Mouse (Mus musculus) forelimb bud, embryonic 11.5 days (tissue): Measurements from ENCODE around the gene Lyrm4.

Source experiments
- DNase-seq: peaks from one replicate; pipeline ENCODE4 v3.0.0-alpha.2; 2012; ENCODE audit warnings: low read depth, low spot score

The Lyrm4 gene

DNA sequence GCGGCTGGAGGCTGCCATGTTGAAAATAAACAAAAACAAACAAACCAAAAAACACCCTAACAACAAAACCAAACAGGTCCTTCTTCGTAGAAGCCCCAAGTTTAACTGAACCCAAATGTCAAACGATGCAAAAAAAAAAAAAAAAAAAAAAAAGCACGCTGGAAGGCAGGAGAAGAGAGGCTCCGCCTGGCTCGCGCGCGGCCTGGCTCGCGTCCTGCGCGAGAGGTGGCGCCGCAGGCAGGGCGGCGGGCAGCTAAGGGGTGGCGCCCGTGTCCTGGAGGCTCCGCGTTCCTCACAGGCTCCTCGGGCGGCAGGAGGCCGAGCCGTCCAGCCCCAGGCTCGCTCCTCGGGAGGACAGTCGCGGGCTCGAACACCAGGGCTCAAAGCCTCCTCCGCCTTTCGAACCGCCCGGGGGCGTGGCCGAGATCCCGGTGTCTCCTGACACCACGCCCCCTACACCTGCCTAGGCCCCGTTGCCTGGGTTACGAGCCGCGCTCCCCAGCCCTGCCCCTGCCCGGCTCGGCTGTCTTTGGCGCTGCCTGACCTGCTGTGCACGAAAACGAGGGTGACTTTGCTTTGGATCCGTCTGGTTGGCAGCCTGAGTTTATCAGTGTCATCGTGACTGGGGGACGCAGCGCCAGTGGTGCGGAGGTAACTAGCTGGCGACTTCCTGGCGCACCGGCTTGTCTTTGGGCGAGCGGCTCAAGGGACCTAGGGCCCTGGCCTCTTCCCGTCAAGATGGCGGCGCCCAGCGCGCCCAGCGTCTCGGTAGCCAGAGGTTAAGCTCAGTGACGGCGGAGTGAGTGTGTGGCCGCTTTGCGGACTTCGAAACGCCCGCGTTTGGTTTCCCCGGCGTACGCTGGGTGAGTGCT is at the start of gene Lyrm4, which contains the start of gene Fars2:
Lyrm4 (minus strand) TSS at position 384 of the 872 bp plus-strand sequence.
Fars2 (plus strand) TSS at position 270 of the 872 bp plus-strand sequence.
- peak; percentile 90 for DNase-seq

DNA sequence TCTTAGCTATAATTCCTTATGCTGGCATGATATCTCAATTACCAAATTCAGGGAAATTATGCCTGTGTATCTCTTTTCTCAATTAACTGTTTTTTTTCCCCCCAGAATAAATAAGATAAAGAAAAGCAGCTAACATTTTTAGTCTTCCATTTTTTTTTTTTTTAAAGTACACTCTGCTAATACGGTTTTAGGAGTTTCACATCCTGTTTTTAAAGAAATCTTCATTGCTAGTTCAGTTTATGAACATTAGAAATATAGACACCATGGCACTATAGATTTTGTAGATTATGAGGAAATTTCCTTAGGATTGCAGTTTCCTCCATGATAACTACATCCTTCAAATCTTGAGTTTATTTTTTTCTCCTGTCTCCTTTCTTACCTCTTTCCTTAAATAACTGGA is 46.6 kb upstream of the Lyrm4 start:
- DNase-seq = no peak

DNA sequence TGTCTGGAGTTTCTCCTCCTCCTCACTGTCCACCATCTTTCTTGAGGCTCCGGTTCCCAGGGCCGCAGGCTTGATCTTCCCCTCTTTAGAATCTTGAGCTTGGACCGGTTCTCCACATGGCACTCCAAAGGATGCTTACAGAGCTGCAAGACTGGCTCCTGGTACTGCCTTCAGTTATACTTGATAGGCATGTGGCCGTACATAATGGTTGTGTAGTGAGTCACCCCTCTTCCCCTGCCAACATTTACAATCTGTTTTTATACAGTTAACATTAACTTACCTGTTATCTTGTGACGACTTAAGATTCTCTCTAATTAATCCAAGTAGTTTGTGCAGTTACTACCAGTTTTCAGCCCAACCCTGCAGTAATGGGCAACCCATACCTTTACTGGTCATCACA is 46.1 kb upstream of the Lyrm4 start:
- no peak for DNase-seq

- DNase-seq = no peak
Measured at GRCm38 (mm10) chr13:36156340-36156931, 39.1 kb upstream of the Lyrm4 start.

DNA sequence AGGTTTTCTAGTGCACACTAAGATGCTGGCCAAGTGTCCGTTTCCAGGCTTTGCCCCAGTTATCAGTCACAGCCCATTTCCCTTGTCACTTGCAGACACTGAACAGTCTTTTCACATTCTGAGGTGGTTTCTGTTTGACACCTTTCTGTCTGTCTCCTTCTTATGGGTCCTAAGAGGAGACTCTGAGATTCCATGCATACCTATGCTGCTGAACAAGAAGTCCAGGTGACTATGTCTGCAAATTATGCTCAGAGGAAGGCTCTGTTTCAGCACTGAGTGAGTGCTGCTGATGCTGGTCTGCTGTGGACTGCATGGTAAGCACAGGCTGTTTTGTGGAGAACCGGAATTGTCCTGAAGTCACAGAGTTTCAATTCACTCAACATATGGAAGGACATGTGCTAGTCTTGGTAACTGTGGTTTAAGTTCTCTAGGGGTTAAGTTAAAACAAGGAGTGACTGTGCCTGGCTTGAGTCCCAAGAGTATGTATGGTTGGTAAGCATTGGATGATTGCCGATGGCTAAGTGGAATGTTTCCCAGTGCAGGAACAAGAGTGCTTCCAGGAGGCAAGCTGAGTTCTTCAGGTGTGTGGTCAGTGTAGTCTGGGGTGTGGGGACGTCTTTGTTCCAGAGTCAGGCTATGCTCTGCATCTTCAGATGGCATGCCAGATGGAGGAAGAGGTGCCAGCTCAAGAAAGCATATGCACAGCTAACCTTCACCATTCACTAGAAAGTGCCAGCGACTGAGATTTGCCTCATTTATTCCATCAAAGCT is 35.6 kb upstream of the Lyrm4 start:
- DNase-seq = no peak

- no peak for DNase-seq
Measured at GRCm38 (mm10) chr13:36150272-36150671, 32.9 kb upstream of the Lyrm4 start.

- no peak for DNase-seq
Measured at GRCm38 (mm10) chr13:36149175-36149939, 32.0 kb upstream of the Lyrm4 start.

DNA sequence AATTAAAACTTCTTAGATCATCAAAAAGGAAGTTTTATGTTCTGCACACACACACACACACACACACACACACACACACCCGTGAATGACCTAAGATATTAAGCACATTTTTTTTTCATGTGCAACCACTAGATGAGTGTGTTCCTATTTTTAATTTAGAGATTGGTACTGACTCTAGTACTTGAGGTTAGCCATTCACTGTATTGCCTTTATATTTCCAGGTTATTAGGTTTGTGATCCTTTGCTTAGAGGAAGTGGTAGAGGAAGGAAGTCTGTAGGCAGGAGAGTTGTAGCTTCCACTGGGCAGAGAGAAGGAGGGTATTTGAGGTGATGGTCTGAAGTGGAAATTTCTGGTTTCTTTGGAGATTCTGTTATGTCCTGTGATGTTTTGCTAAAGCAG is 28.3 kb upstream of the Lyrm4 start:
- no peak for DNase-seq

- DNase-seq = no peak
Measured at GRCm38 (mm10) chr13:36140247-36141016, 23.1 kb upstream of the Lyrm4 start.

GRCm38 (mm10) chr13:36139703-36140102 is 22.4 kb upstream of the Lyrm4 start:
- no peak for DNase-seq

DNA sequence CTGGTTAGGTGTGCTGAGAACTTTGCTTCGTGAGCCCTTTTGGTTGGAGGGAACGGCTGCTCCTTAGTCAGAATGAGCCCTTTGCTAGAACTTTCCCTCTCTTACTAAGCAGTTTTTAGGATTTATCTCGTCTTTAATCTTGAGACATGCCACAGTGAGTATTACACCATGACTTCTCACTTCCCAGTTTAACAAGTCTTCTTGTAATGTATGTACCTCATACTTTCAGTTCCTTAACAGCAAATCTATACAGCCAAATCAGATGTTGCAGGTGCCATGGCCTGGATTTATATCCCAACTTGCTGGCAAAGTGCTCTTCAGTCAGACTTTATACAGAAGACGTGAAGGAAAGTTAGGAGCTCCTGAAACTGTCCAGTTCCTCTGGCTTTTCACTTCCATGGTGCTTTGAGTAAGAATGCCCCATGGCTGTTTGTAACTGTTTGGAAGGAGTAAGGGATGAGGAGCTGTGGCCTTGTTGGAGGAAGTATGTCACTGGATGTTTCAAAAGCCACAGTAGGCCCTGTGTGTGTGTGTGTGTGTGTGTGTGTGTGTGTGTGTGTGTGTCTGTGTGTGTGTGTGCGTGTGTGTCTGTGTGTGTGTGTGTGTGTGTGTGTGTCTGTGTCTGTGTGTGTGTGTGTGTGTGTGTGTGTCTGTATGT is 14.8 kb upstream of the Lyrm4 start:
- no peak for DNase-seq

GRCm38 (mm10) chr13:36131401-36131800 is 14.1 kb upstream of the Lyrm4 start:
- DNase-seq = no peak

GRCm38 (mm10) chr13:36129360-36130054 is 12.2 kb upstream of the Lyrm4 start:
- no peak for DNase-seq

DNA sequence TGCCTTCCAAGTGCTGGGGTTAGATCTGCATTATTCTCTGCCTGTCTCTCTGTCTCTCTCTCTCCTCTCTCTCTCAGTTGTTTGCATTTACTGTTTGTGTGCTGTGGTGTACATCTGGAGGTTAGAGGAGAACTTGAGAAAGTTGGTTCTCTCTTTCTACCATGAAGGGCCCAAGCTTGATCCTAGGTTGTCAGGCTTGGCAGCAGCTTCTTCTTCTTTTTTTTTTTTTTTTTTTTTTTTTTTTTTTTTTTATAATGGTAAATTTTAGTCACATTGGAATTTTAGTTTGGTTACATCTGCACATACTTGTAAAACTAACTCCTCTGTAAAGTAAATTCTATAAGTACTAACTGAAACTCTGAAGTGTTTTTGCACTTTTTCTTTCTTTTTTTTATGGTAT is 3.3 kb upstream of the Lyrm4 start:
- DNase-seq = no peak

DNA sequence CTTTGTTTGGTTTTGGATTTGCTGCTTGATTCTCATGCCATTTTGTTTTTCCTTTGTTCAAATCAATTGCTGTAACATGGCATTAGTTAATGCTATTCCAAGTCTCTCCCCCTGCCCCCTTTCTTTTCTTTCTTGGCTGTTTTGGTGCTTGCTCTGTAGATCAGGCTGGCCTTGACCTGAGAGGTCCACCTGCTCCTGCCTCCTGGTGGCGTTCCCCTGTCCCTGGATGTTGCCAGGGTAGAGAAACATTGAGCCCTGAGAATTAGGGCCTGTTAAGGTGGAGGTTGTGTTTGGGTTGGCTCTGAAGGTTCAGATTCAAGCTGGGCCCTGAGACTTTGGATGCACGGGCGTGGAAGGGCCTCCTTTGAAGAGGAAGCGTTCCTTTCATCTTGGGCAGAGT is 2.4 kb upstream of the Lyrm4 start:
- DNase-seq = no peak

DNA sequence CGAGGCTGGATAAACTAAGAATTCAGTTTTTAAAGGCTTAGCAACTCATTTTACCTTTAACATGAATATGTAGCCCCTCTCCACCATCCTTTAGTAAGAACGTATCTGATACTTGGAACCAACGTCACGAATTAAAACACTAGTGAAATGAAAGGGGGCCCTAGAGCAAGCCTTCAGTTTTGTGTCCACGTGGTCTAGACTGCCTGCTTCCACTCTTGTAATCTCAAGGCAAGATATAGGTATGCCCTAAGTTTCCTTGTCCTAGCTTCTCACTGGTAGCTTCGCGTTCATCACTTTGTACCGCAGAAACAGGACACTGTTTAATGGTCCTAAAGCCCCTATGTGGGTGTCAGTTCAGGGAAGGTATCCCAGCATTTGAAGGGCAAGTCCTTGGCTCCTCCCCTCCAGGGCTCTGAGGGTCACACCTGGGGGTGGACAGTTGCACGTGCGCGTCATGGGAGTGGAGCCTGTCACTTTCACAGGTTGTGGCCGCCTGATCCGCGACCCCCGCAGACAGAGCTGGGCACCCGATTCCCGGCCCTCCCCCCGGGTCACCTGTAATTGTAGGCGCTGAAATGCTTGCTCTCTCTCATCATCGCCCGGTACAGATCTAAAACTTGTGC is 695 bp downstream of the Lyrm4 start:
- peak; percentile 35 for DNase-seq

DNA sequence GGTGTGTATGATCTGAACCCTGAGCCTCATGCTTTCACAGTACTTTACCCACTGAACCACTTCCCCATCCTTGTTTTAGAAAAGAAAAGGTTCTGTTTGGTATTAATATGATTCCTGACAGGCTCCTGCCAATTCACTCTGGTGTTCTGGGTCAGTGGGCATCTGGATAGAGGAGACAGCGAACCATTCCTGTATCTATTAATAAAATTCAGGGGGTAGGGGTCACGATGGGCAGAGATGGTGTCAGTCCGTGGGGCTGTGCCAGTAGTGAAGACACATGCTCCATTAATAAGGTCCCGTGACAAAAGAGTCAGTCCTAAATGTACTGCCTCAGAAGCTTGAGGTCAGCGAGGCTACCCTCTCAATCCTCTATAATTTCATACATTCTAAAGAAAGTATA is 4.1 kb downstream of the Lyrm4 start:
- no peak for DNase-seq

- no peak for DNase-seq
Measured at GRCm38 (mm10) chr13:36111331-36111730, 6.0 kb downstream of the Lyrm4 start.

- DNase-seq = no peak
Measured at GRCm38 (mm10) chr13:36108528-36108927, 8.8 kb downstream of the Lyrm4 start.
